Mouse (Mus musculus) embryonic stem cell, embryonic (primary cell): Measurements from ENCODE around the gene Zfp598.

Source experiments
- CTCF ChIA-PET, 4 experiments: fragments of 300-600 bp in 2 of 4; fragments of 350-600 bp in 2 of 4; sonication (Branson Sonifier 250); formaldehyde crosslinking; loops; one replicate each; lab custom pipeline; 2022; ENCODE audit warnings: inconsistent platforms in 2 of 4; lab: Charles Lee
- POLR2A ChIA-PET, 4 experiments: fragments of 300-600 bp in 2 of 4; fragments of 350-600 bp in 2 of 4; sonication (Branson Sonifier 250); formaldehyde crosslinking; loops; one replicate each; lab custom pipeline; 2022; ENCODE audit warnings: antibody characterized with exemption in 4 of 4, inconsistent platforms in 1 of 4; lab: Charles Lee

Zfp598 gene

GRCm38 (mm10) chr17:24687146-24687595 lies 17.7 kb downstream of the Zfp598 start:
- ChIA-PET POLR2A (interaction anchor here in 3 of 4 experiments (0.6 to 4.1 kb wide), 23 partner anchors 10 to 1233 kb away, joined by 3 to 23 read pairs (median 4); partner anchors contain the start of genes Zfp598 (in 3 of the 3), Tbl3 (in 2 of the 3), Ccnf (in 1 of the 3) and Mlst8 (in 1 of the 3)), CTCF (interaction anchor here in 3 of 4 experiments (0.6 to 2.1 kb wide), 8 partner anchors 8 to 1132 kb away, joined by 3 to 12 read pairs (median 4); no protein-coding TSS in a partner anchor)

GRCm38 (mm10) chr17:24687599-24687998 lies 18.1 kb downstream of the Zfp598 start:
- ChIA-PET POLR2A (interaction anchor here in 3 of 4 experiments (0.6 to 4.1 kb wide), 15 partner anchors 10 to 1233 kb away, joined by 3 to 23 read pairs (median 4); partner anchors contain the start of genes Zfp598 (in 2 of the 3), Ccnf (in 1 of the 3), Ndufb10 (in 1 of the 3) and Nthl1 (in 1 of the 3)), CTCF (interaction anchor here in 2 of 4 experiments (0.6 to 2.1 kb wide), 3 partner anchors 11 to 1132 kb away, joined by 4 to 12 read pairs (median 5); no protein-coding TSS in a partner anchor)

GRCm38 (mm10) chr17:24689251-24690081 lies 20.0 kb downstream of the Zfp598 start, which contains the start of gene Syngr3:
Syngr3 (minus strand) TSS chr17:24689955.
- ChIA-PET CTCF (interaction anchor here in 2 of 4 experiments (0.5 to 1.0 kb wide), 4 partner anchors 13 to 261 kb away, joined by 3 to 6 read pairs (median 3); no protein-coding TSS in a partner anchor), POLR2A (interaction anchor here (0.8 to 5.4 kb wide), 36 partner anchors 8 to 234 kb away, joined by 3 to 50 read pairs (median 5); partner anchors contain the start of genes Traf7 (in 4 of the 4), Tbl3 (in 3 of the 4), Rnf151 (in 2 of the 4) and Rps2 (in 2 of the 4))

- CTCF ChIA-PET, result interaction anchor here in 1 of 4 experiments (0.5 kb wide), 1 partner anchor 25 kb away, joined by 3 read pairs; no protein-coding TSS in a partner anchor
- POLR2A ChIA-PET, result interaction anchor here in 3 of 4 experiments (1.0 to 5.4 kb wide), 14 partner anchors 14 to 165 kb away, joined by 3 to 50 read pairs (median 6); partner anchors contain the start of genes Traf7 (in 2 of the 3), Msrb1 (in 1 of the 3), Pkd1 (in 1 of the 3) and Rnf151 (in 1 of the 3)
These were observed 22.9 kb downstream of the Zfp598 start for GRCm38 (mm10) chr17:24692385-24692784.

- ChIA-PET CTCF (interaction anchor here in 1 of 4 experiments (1.4 kb wide), 1 partner anchor 19 kb away, joined by 4 read pairs; no protein-coding TSS in a partner anchor), POLR2A (interaction anchor here in 2 of 4 experiments (0.7 to 1.9 kb wide), 18 partner anchors 9 to 217 kb away, joined by 3 to 9 read pairs (median 5); partner anchors contain the start of genes Traf7 (in 2 of the 2), Mlst8 (in 1 of the 2), Pkd1 (in 1 of the 2) and Rnf151 (in 1 of the 2))
These were observed 26.0 kb downstream of the Zfp598 start for GRCm38 (mm10) chr17:24695326-24696010.

GRCm38 (mm10) chr17:24696011-24696697 lies 26.7 kb downstream of the Zfp598 start, which contains the start of the genes Gfer and Noxo1:
Gfer (minus strand) TSS chr17:24696156.
Noxo1 (plus strand) TSS chr17:24696234.
- ChIA-PET CTCF (interaction anchor here in 1 of 4 experiments (0.6 to 1.1 kb wide), 2 partner anchors 12 to 15 kb away, joined by 3 read pairs; no protein-coding TSS in a partner anchor), POLR2A (interaction anchor here (0.5 to 3.5 kb wide), 23 partner anchors 10 to 246 kb away, joined by 3 to 20 read pairs (median 3); partner anchors contain the start of genes Tbl3 (in 3 of the 4), Eme2 (in 1 of the 4), Mapk8ip3 (in 1 of the 4) and Mrps34 (in 1 of the 4))

GRCm38 (mm10) chr17:24697985-24698384 lies 28.5 kb downstream of the Zfp598 start:
- POLR2A ChIA-PET, result interaction anchor here (0.6 to 3.5 kb wide), 28 partner anchors 8 to 219 kb away, joined by 3 to 20 read pairs (median 4); partner anchors contain the start of genes Tbl3 (in 4 of the 4), Traf7 (in 2 of the 4), Zfp598 (in 2 of the 4) and Mlst8 (in 1 of the 4)

GRCm38 (mm10) chr17:24698715-24699114 lies 29.2 kb downstream of the Zfp598 start:
- ChIA-PET POLR2A (interaction anchor here (0.6 to 3.5 kb wide), 25 partner anchors 8 to 219 kb away, joined by 3 to 20 read pairs (median 4); partner anchors contain the start of genes Tbl3 (in 3 of the 4), Traf7 (in 2 of the 4), Mlst8 (in 1 of the 4) and Ndufb10 (in 1 of the 4)), CTCF (interaction anchor here in 3 of 4 experiments (0.6 to 1.6 kb wide), 4 partner anchors 9 to 94 kb away, joined by 3 to 5 read pairs (median 3); no protein-coding TSS in a partner anchor)

More at GRCm38 (mm10) chr17:24697985-24698384, 28.5 kb downstream of the Zfp598 start:
- CTCF ChIA-PET, result interaction anchor here in 2 of 4 experiments (0.9 to 1.6 kb wide), 3 partner anchors 10 to 22 kb away, joined by 3 to 5 read pairs (median 3); no protein-coding TSS in a partner anchor

- POLR2A ChIA-PET, result interaction anchor here in 2 of 4 experiments (1.0 to 9.6 kb wide), 7 partner anchors 7 to 171 kb away, joined by 3 to 144 read pairs (median 6); partner anchors contain the start of genes Rnf151 (in 1 of the 2), Rps2 (in 1 of the 2), Tbl3 (in 1 of the 2) and Traf7 (in 1 of the 2)
- CTCF ChIA-PET, result no interaction called here
These were observed 30.0 kb downstream of the Zfp598 start for GRCm38 (mm10) chr17:24699473-24699872.

- POLR2A ChIA-PET, result interaction anchor here in 3 of 4 experiments (1.5 to 9.6 kb wide), 5 partner anchors 16 to 173 kb away, joined by 4 to 144 read pairs (median 7); partner anchors contain the start of genes Rnf151 (in 2 of the 3), Rps2 (in 2 of the 3) and Traf7 (in 2 of the 3)
- CTCF ChIA-PET, result no interaction called here
These were observed 31.8 kb downstream of the Zfp598 start for GRCm38 (mm10) chr17:24701251-24701650.

GRCm38 (mm10) chr17:24705821-24706220 lies 36.3 kb downstream of the Zfp598 start:
- ChIA-PET POLR2A (interaction anchor here in 3 of 4 experiments (0.9 to 9.6 kb wide), 9 partner anchors 7 to 178 kb away, joined by 3 to 144 read pairs (median 4); partner anchors contain the start of genes Nthl1 (in 1 of the 3), Rnf151 (in 1 of the 3), Rps2 (in 1 of the 3) and Syngr3 (in 1 of the 3)), CTCF (no interaction called here)

GRCm38 (mm10) chr17:24706982-24707800 lies 37.7 kb downstream of the Zfp598 start, which contains the start of gene Tbl3:
Tbl3 (minus strand) TSS chr17:24707660.
- ChIA-PET POLR2A (interaction anchor here (0.6 to 9.6 kb wide), 57 partner anchors 9 to 292 kb away, joined by 3 to 144 read pairs (median 5); partner anchors contain the start of genes Rnf151 (in 4 of the 4), Rps2 (in 4 of the 4), Ndufb10 (in 3 of the 4) and Syngr3 (in 3 of the 4)), CTCF (interaction anchor here in 2 of 4 experiments (0.7 to 1.7 kb wide), 10 partner anchors 9 to 228 kb away, joined by 3 to 6 read pairs (median 3); partner anchors contain the start of genes Zfp598 (in 2 of the 2), Mlst8 (in 1 of the 2), Ndufb10 (in 1 of the 2) and Noxo1 (in 1 of the 2))

GRCm38 (mm10) chr17:24707801-24708425 lies 38.4 kb downstream of the Zfp598 start:
- ChIA-PET CTCF (interaction anchor here in 3 of 4 experiments (0.6 to 1.7 kb wide), 11 partner anchors 9 to 246 kb away, joined by 3 to 6 read pairs (median 3); partner anchors contain the start of genes Zfp598 (in 2 of the 3), Mlst8 (in 1 of the 3), Ndufb10 (in 1 of the 3) and Noxo1 (in 1 of the 3)), POLR2A (interaction anchor here (0.6 to 9.6 kb wide), 58 partner anchors 9 to 538 kb away, joined by 3 to 144 read pairs (median 5); partner anchors contain the start of genes Rnf151 (in 4 of the 4), Rps2 (in 4 of the 4), Ndufb10 (in 3 of the 4) and Syngr3 (in 3 of the 4))
